Mouse (Mus musculus) NIH3T3 (cell line): ENCODE measurements at regions not wholly inside any gene's neighbourhood (a gene's known extent, or its start where the extent isn't known, plus 50 kb on each side); places are given as distances from the start of the nearest gene placed in this dataset.

Experiments
- DNase-seq: peaks from one replicate; pipeline ENCODE4 v3.0.0-alpha.2; 2012; ENCODE audit warnings: low read depth

DNA sequence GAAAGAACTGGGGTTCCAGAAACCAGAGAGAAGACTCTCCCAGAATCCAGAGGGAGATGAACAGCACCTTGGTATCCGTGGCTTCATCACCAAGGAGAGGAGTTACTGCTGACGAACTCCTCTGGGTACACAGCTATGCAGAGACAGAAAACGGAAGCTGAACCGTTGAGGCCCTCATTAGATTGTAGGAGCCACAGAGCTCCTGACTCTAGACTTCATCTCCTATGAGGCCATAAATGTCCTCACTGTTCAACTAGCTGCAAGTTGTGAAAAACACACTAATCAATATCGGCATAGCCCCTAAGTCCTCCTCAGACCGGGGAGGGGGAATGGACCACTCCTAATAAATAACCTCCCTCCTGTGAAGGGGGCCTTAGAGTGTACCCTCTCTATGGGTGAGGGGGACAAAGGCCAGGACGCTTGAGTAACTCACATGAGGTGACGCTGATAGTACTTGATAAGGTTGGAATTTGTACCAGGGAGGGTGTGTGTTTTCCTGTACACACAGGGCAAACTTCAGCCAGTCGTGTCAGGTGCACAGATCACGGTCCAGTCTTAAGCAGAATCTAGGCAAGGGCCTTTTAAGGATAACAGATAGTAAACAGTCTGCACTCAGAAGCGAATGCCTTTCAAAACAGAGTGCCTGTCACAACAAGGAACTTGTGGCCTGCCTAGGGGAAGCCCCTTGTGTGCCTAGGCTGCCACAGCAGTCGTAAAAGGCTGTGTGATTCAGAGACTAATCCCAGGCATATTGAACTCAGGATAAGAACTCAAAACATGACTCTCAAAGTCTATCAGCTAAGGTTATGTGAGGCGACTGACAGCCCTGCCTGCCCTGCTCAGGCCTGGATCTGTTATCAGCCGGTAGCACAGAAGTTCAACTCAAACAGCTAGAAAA, 104.2 kb downstream of the Dyrk2 start:
- no peak for DNase-seq

DNA sequence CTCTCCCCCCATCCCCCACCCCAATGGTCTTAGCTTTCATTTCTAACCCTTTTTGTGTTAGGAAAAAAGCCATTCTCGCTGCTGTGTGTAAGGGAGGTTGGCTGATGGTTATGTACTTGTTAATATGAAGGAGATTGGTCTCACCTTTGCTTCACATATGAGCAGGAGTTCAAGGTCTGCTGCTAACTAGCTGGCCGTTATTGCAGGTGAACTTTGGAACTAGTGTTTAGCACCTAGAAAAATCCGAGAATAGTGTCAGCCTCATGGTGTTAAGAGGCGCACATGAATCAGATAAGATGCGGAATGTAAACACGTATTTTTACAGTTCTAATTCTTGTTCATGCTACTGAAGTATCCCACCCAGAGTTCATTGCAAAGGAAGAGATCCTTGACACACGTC, 103.2 kb downstream of the Dyrk2 start:
- DNase-seq = no peak

DNA sequence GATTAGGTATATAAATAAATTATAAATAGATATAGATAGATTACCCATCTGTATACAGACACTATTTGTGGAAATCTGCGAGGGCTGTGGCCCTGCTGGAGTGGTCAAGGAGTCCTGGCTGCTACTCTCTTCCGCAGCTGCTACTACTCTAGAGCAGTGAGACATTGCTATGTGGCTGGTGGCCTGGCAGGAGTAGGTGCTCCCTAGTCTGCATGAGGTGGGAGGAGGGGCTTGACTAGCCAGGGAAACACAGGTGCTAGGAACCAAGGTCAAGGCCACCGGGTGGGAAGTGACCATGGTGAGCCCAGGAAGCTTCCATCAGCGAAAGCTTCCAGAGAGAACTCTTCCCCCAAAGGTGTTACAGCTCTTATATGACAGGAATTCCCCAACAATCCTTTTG, 100.3 kb downstream of the Dyrk2 start:
- no peak for DNase-seq

DNA sequence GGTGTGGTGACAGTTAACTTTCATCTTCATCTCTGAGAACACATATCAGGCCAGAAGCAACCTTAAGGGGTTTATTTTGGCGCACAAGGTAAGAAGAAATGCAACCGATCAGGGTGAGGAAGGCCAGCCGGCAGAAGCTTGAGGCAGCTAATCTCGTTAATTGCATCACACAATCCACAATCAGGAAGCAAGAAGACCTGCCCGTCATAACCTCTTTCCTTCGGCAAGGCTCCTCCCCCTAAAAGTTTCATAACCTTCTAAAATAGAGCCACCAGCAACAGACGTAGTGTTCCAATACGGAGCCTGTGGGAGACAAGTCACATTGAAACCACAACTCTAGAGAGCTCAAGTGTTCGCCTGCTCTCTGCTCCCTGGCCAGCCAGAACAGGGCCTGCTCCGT, 91.4 kb downstream of the Dyrk2 start:
- DNase-seq = no peak

DNA sequence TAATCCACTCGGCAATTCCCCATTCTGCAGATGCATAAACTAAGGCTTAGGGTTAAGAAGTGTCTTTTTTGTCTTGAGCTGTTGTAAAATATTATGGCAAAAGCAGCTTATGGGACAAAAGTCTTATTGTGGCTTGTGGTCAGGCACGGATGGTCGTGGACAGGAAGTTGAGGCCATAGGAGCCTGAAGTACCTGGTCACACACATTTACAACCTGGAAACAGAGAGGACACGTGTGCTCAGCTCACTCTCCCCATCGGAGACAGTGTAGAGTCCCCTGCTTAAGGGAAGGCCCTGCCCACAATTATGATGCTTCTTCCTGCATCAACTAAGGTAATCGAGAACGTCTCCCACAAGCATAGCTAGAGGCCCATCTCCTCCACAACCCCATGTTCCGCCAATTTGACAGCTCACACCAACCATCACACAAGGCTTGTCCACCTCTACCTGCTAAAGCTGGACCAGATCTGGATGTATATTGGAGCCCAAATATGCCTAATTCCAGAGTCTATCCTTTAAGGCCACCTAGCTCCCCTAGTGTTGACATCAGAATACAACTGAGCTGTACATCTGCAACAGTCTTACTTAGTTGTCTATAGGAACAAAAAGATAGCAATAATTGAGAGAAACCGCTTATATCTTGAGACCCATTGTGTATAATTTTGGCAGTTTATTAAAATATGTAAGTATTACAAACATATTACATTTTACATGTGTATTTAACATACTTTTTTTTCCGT, 89.0 kb downstream of the Dyrk2 start:
- no peak for DNase-seq

GRCm38 (mm10) chr10:118781811-118782232, 88.2 kb downstream of the Dyrk2 start:
- no peak for DNase-seq

GRCm38 (mm10) chr10:118782646-118783045, 87.4 kb downstream of the Dyrk2 start:
- DNase-seq = no peak

- no peak for DNase-seq
Measured at GRCm38 (mm10) chr10:118787280-118787690, 82.7 kb downstream of the Dyrk2 start.

GRCm38 (mm10) chr10:118792352-118793100, 77.5 kb downstream of the Dyrk2 start:
- DNase-seq = no peak

- no peak for DNase-seq
Measured at GRCm38 (mm10) chr10:118793794-118794193, 76.2 kb downstream of the Dyrk2 start.

- peak; percentile 57 for DNase-seq
Measured at GRCm38 (mm10) chr10:118794395-118795060, 75.5 kb downstream of the Dyrk2 start.

- DNase-seq = no peak
Measured at GRCm38 (mm10) chr10:118795061-118795407, 75.0 kb downstream of the Dyrk2 start.

DNA sequence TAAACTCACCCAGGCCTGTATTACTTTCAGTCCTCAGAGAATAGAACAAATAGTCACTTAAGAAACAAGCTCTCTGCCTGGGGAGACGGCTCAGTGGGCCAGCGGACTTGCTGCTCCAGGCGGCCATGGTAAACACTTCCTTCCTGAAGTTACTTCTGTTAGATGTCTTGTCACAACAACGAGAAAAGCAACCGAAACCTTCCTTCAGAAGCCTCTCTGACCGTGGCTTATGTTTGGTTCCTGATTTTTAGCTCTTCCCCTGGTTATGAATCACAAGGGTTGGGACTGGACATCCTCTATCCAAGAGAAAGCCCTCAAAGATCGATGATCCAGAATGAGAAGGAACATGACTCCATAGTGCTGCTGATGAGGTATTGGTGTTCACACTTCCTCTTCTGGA, 73.5 kb downstream of the Dyrk2 start:
- no peak for DNase-seq

DNA sequence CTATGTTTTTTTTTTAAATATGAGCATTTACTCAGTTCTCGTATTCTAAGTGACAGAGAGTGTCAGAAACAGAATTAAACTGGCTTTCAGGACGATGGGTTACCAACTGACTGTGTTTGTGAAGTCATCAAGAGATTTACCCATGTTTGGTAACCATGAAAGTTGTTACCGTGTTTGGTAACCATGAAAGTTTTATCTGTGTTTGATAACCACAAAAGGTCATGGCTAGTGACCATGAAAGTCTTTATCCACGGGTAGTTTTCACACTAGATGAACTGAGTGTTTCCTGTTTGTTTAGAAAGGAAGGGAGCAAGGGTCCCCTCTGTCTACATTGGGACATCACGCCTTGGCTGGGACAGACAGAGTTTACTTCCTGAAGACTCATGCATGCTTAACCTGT, 72.8 kb downstream of the Dyrk2 start:
- DNase-seq = no peak

- DNase-seq = no peak
Measured at GRCm38 (mm10) chr10:118799767-118800166, 70.2 kb downstream of the Dyrk2 start.

GRCm38 (mm10) chr10:118803922-118804557, 66.0 kb downstream of the Dyrk2 start:
- no peak for DNase-seq

- DNase-seq = peak; percentile 8
Measured at GRCm38 (mm10) chr10:118804574-118804973, 65.4 kb downstream of the Dyrk2 start.
